Mouse (Mus musculus): Measurements from ENCODE around the gene Med26.

Med26 gene

GRCm38 (mm10) chr8:72487014-72487413, 61.1 kb downstream of the Med26 start:
- DNase-seq: no peak

- DNase-seq: no peak
Observed at GRCm38 (mm10) chr8:72485456-72486199, 62.4 kb downstream of the Med26 start.

GRCm38 (mm10) chr8:72474826-72475546, 73.1 kb downstream of the Med26 start, which contains the start of gene Cherp:
TSS of gene Cherp (minus strand) at chr8:72475226.
- DNase-seq: peak; percentile 98

GRCm38 (mm10) chr8:72470684-72471083, 77.4 kb downstream of the Med26 start:
- DNase-seq: peak; percentile 26

GRCm38 (mm10) chr8:72469984-72470383, 78.1 kb downstream of the Med26 start:
- no peak for DNase-seq

DNA sequence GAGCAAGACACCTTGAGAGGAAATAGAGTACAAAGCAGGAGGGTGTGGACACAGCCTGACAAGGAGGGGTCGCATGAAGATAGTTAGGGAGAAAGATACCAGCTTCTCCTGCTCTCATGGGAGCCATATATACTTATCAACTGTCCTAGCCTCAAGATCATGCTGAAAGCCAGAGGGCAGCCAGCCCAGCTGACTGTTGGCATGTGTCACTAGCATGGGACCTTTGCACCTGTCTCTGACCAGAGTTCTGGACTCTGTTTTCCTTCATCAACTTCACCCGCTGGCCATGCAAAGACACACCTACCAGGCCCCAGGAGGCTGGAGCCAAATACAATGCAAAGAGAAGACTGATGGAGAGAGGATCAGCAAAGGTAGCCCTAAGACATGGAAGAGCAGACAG, 78.8 kb downstream of the Med26 start:
- peak; percentile 54 for DNase-seq

GRCm38 (mm10) chr8:72464211-72464610, 83.9 kb downstream of the Med26 start:
- DNase-seq: no peak

DNA sequence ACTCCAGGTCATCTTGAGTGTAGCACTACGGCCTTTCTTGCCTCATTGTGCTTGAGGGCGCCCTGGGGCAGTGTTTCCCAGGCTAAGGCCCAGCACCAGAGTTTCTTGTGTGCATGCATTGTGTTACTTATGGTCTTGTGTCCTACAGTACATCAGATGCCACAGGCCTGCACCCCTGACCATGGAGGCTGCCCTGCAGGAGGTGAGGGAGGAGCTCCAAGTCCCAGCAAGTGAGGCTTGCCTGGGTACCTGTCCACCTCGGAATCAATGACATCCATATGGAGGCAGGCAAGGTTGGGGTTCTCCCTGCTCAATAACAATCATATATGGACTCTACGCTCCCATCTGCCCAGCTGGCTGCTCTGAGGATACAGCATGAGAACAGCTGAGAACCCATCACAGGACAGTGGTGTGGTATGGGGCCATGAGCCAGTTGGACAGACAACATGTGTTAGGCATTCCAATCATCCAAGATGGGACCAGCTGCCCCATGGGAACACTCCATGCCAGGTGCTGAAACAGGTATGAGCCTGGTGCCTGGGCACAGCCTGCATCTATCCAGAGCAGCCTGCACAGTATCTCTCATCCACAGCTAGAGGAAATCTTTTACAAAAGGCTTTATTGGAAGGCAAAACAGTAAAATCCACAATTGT, 88.1 kb downstream of the Med26 start:
- DNase-seq: no peak

GRCm38 (mm10) chr8:72458457-72458856, 89.6 kb downstream of the Med26 start:
- no peak for DNase-seq

DNA sequence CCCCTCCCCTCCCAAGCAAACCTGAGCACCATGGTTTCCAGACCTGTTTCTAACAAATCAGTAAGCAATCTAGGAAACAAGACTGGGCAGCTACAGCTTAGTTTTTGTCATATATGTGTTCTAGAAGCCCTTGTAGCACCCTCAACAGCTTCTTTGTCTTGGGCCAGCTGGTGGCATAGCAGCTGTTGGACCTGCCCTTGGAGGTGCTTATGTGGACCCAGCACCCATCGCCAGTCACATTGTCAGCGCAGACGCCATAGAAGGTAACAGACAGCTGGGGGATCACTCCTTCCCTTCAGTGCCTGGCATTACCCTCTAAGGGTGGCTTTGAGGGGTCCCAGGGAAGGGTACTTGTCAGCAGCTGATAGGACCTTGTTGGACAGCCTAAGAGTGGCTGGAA, 90.3 kb downstream of the Med26 start:
- DNase-seq: no peak

GRCm38 (mm10) chr8:72455317-72455716, 92.8 kb downstream of the Med26 start:
- DNase-seq: no peak

- no peak for DNase-seq
Observed at GRCm38 (mm10) chr8:72453904-72454303, 94.2 kb downstream of the Med26 start.

GRCm38 (mm10) chr8:72451516-72451915, 96.6 kb downstream of the Med26 start:
- DNase-seq: no peak

DNA sequence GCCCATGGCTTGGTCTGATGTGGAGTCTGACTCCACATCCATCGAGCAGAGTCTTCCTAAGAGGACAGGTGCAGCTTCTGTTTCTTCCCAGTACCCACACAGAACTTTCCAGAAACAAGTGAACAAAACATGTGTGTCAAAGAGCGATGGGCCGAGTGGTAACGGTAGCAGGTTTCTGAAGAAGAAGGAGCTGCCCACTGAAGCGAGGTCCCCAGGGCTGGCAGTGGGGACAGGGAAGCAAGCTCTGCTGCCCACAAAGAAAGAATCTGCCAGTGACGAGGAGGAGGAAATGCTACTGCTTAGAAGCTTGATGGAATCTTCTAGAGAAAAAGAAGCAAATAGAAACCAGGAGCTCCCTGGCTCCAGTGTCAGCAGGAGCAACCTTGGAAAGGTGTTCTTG, 103.0 kb downstream of the Med26 start:
- no peak for DNase-seq
